Mouse (Mus musculus) megakaryocyte, embryonic 14.5 days (primary cell): ENCODE measurements around the gene Gm4858.

Experiments
- FLI1 ChIP-seq: IDR thresholded peaks from 2 replicates; pipeline ENCODE4 v1.6.1; 2012; ENCODE audit warnings: low read length, inconsistent platforms, mixed read lengths
- GATA1 ChIP-seq: IDR thresholded peaks from 3 replicates; pipeline ENCODE4 v1.6.1; 2012; ENCODE audit warnings: mixed read lengths, low read length, inconsistent platforms, borderline replicate concordance

DNA sequence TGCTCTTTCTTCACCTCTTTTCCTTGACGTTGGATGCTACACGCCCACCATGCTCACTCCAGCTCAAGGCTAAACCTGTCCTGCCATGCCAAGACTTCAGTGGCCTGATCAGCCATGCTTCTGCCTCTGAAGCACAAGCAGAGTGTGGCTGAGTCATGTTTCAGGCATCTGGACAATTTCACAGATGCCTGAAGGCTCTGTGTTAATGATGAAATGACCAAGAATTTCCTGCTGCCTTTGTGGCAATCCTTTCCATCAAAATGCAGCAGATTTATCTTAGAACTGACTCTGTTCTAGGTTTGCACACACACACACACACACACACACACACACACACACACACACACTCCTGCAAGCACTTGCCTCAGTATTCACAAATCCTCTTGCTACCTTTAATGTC lies 43.1 kb upstream of the Gm4858 start:
- TF ChIP-seq GATA1 (no peak), FLI1 (no peak)
